Mouse (Mus musculus) olfactory bulb, adult 2 months (tissue): Measurements from ENCODE around the gene Inhbe. TPM values are rescaled to one million over a fixed set of nuclear protein-coding genes. Genes with fewer than 3 reads are reported as not detected.

Experiments
- H3K27ac ChIP-seq: fragments of 200-500 bp; 2 replicates; pipeline ENCODE4 v1.5.1; 2012; ENCODE audit warnings: low read depth, low read length; ENCODE audit not compliant: insufficient read depth
- H3K4me1 ChIP-seq: fragments of 200-500 bp; 2 replicates; pipeline ENCODE4 v1.6.1; 2012; ENCODE audit warnings: low read length; ENCODE audit not compliant: control insufficient read depth, insufficient read depth
- H3K4me3 ChIP-seq: fragments of 200-500 bp; 2 replicates; pipeline ENCODE4 v1.5.1; 2012; ENCODE audit warnings: mild to moderate bottlenecking, low read depth, low read length, moderate library complexity; ENCODE audit not compliant: insufficient read depth
- CTCF ChIP-seq: fragments of 200-500 bp; IDR thresholded peaks from 2 replicates; pipeline ENCODE4 v1.5.1; 2012; ENCODE audit warnings: low read depth, mild to moderate bottlenecking, low read length, moderate library complexity; ENCODE audit not compliant: insufficient read depth
- POLR2A ChIP-seq: fragments of 200-500 bp; IDR thresholded peaks from 2 replicates; pipeline ENCODE4 v1.6.1; 2012; ENCODE audit warnings: mild to moderate bottlenecking, low read depth, low read length, moderate library complexity; ENCODE audit not compliant: insufficient read depth
- WGBS: fragments of 180-500 bp; shearing (Covaris S2); methylation state at CpG from one replicate; pipeline ENCODE4 v1.1.7; 2018; 5-methylcytosine and 5-hydroxymethylcytosine counted together
- polyA plus RNA-seq: library from polyadenylated mRNA; stranded (reverse); fragments of >200 nt; gene quantifications from 2 replicates; pipeline ENCODE4 v1.2.4, GENCODE M21; 2012; ENCODE audit warnings: low replicate concordance; ENCODE audit not compliant: missing spikeins, insufficient read depth, insufficient read length

Inhbe gene
- polyA plus RNA-seq, 1 experiment: not detected

- H3K27ac ChIP-seq: peak within 1 kb of the TSS; percentile 21; the same call in 1 of the 2 replicates
- 89% methylated on average over 22 of the region's 22 CpGs for WGBS
- TF ChIP-seq POLR2A (no peak), CTCF (no peak)
- no peak within 1 kb of the TSS for H3K4me3 ChIP-seq
- H3K4me1 ChIP-seq: peaks cover 9% of the 10 kb centered on the region
Observed at GRCm38 (mm10) chr10:127369834-127370820, 15.9 kb upstream of the Inhbe start, which contains the start of gene Inhbc. Gene Inhbc, minus strand, starts transcription at chr10:127370431.

- 85% methylated on average over 2 of the region's 2 CpGs for WGBS
- H3K27ac ChIP-seq: no peak overlapping the region
- TF ChIP-seq POLR2A: no peak
- no peak for TF ChIP-seq CTCF
- no peak overlapping the region for H3K4me3 ChIP-seq
- peaks cover 9% of the 10 kb centered on the region for H3K4me1 ChIP-seq
Observed at GRCm38 (mm10) chr10:127368273-127368672, 14.1 kb upstream of the Inhbe start.

GRCm38 (mm10) chr10:127367116-127367515 is 12.9 kb upstream of the Inhbe start:
- 60% methylated on average over 5 of the region's 5 CpGs for WGBS
- Histone ChIP-seq H3K27ac (no peak overlapping the region), H3K4me1 (peaks cover 9% of the 10 kb centered on the region), H3K4me3 (no peak overlapping the region)
- TF ChIP-seq CTCF: no peak
- TF ChIP-seq POLR2A: no peak

GRCm38 (mm10) chr10:127360714-127361113 is 6.5 kb upstream of the Inhbe start:
- Histone ChIP-seq H3K4me3 (no peak overlapping the region), H3K4me1 (peaks cover 12% of the 10 kb centered on the region), H3K27ac (no peak overlapping the region)
- 84% methylated on average over 3 of the region's 3 CpGs for WGBS
- no peak for TF ChIP-seq CTCF
- no peak for TF ChIP-seq POLR2A

- Histone ChIP-seq H3K4me1 (peaks cover 46% of the 10 kb centered on the region), H3K27ac (peak overlapping the region; percentile 98), H3K4me3 (no peak overlapping the region)
- 64% methylated on average over 10 of the region's 10 CpGs for WGBS
- TF ChIP-seq CTCF: no peak
- TF ChIP-seq POLR2A: no peak
Observed at GRCm38 (mm10) chr10:127355336-127355735, 1.1 kb upstream of the Inhbe start.

- no peak overlapping the region for H3K4me3 ChIP-seq
- 92% methylated on average over 11 of the region's 11 CpGs for WGBS
- no peak overlapping the region for H3K27ac ChIP-seq
- H3K4me1 ChIP-seq: peaks cover 49% of the 10 kb centered on the region
- no peak for TF ChIP-seq CTCF
- no peak for TF ChIP-seq POLR2A
Observed at GRCm38 (mm10) chr10:127352766-127353165, 1.4 kb downstream of the Inhbe start.

GRCm38 (mm10) chr10:127352187-127352586 is 2.0 kb downstream of the Inhbe start:
- 92% methylated on average over 9 of the region's 9 CpGs for WGBS
- no peak for TF ChIP-seq CTCF
- no peak for TF ChIP-seq POLR2A
- Histone ChIP-seq H3K4me1 (peaks cover 44% of the 10 kb centered on the region), H3K4me3 (no peak overlapping the region), H3K27ac (no peak overlapping the region)

- Histone ChIP-seq H3K4me1 (peaks cover 41% of the 10 kb centered on the region), H3K27ac (no peak overlapping the region), H3K4me3 (no peak overlapping the region)
- 80% methylated on average over 8 of the region's 8 CpGs for WGBS
- TF ChIP-seq CTCF: no peak
- TF ChIP-seq POLR2A: no peak
Observed at GRCm38 (mm10) chr10:127351719-127352118, 2.5 kb downstream of the Inhbe start.

GRCm38 (mm10) chr10:127351285-127351595 is 3.0 kb downstream of the Inhbe start:
- no peak for TF ChIP-seq POLR2A
- H3K27ac ChIP-seq: no peak overlapping the region
- peaks cover 41% of the 10 kb centered on the region for H3K4me1 ChIP-seq
- WGBS: 88% methylated on average over 8 of the region's 8 CpGs
- no peak overlapping the region for H3K4me3 ChIP-seq
